Mouse (Mus musculus): ENCODE measurements around the gene Ctbs. TPM values are rescaled to one million over a fixed set of nuclear protein-coding genes. Genes with fewer than 3 reads are reported as not detected.

Ctbs gene
- polyA plus RNA-seq (2012; ENCODE audit: low replicate concordance), result 19.8 and 25.4 TPM in 2 replicates

GRCm38 (mm10) chr3:146449745-146450250 lies at the start of gene Ctbs:
Gene Ctbs (plus strand): TSS chr3:146449795.

GRCm38 (mm10) chr3:146404311-146405201 lies 45.0 kb upstream of the Ctbs start, which contains the start of gene Ssx2ip:
Gene Ssx2ip (plus strand): TSS chr3:146404642.

GRCm38 (mm10) chr3:146499431-146500002 lies 49.9 kb downstream of the Ctbs start, which contains the start of the genes Spata1 and Gng5:
Gene Spata1 (minus strand): TSS chr3:146499753.
Gene Gng5 (plus strand): TSS chr3:146499807.

Other genes with a start within 250 kb of the Ctbs start
- 0.10 and 0.65 TPM in 2 replicates for gene Lpar3, start 228.8 kb upstream of the Ctbs start, polyA plus RNA-seq (2012; ENCODE audit: low replicate concordance)
- 1.1 and 1.5 TPM in 2 replicates for gene Ssx2ip, start 45.2 kb upstream of the Ctbs start, polyA plus RNA-seq (2012; ENCODE audit: low replicate concordance)
- gene Spata1, start 50.0 kb downstream of the Ctbs start, polyA plus RNA-seq (2012; ENCODE audit: low replicate concordance), result 0.90 and 1.7 TPM in 2 replicates
- gene Gng5, start 50.0 kb downstream of the Ctbs start, polyA plus RNA-seq (2012; ENCODE audit: low replicate concordance), result 145 and 189 TPM in 2 replicates
- gene Rpf1, start 71.6 kb downstream of the Ctbs start, polyA plus RNA-seq (2012; ENCODE audit: low replicate concordance), result 18.0 and 18.3 TPM in 2 replicates
- not detected in 2 replicates for gene Uox, start 120.6 kb downstream of the Ctbs start, polyA plus RNA-seq (2012; ENCODE audit: low replicate concordance)
- gene Dnase2b, start 165.8 kb downstream of the Ctbs start, polyA plus RNA-seq (2012; ENCODE audit: low replicate concordance), result not detected in 2 replicates
- gene 4930503B20Rik, start 201.5 kb downstream of the Ctbs start, polyA plus RNA-seq (2012; ENCODE audit: low replicate concordance), result 0.11 TPM in 1 of 2 replicates, not detected in the other
- gene Samd13, start 235.8 kb downstream of the Ctbs start, polyA plus RNA-seq (2012; ENCODE audit: low replicate concordance), result 0.26 and 0.31 TPM in 2 replicates

Data from hematopoietic multipotent progenitor cell, adult 10-12 weeks (in vitro differentiated cells).